Mouse (Mus musculus): ENCODE data around the gene Lsm10. TPM values are rescaled to one million over a fixed set of nuclear protein-coding genes. Genes with fewer than 3 reads are reported as not detected.

Gene Lsm10
- polyA plus RNA-seq (2015; fragmentation: Nextera tagmentation; extraction: Ambion mirVana) = 41.7 and 47.2 TPM in 2 replicates

DNA sequence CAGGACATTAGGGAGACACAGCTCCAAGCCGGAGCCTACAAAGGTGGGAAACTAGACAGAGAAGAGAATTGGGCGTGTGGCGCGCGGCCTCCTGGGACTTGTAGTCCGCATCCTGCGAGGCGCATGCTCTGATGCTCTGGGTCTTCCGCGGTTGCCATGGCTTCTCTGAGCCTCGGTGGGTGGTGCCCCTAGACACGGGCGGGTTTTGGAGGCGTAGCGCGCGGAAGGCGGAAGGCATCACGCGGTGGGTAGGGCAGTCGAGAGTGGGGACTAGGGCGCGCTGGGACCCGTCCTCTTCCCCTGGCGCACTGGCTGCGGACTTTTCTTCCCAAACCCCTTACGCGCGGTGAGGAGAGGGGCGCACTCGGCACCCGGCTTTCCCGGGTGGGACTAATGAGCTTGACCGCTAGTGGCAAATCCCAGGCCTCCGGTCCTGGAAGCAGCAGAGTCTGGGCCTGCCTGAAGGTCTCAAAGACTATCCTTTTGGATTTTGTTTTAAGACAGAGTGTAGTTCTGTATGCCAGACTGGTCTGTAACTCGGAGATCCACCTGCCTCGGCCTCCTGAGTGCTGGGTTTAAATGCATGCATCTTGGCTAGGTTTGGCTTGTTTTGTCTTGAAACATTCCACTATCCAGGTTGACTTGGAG lies at the start of gene Lsm10:
TSS of gene Lsm10 (plus strand) at position 160 of the 648 bp plus-strand sequence.
- Histone ChIP-seq H3K36me3 (ENCODE audit: control insufficient read depth, insufficient read depth) (no peaks in the 10 kb centered on the region), H3K27me3 (ENCODE audit: control insufficient read depth, insufficient read depth, low read length) (no peaks in the 10 kb centered on the region), H3K9me3 (replicated peaks; ENCODE audit: control insufficient read depth, low read length) (no peaks in the 10 kb centered on the region), H3K27ac (ENCODE audit: low read length) (peak within 1 kb of the TSS; percentile 75), H3K4me3 (ENCODE audit: low read length) (peak within 1 kb of the TSS; percentile 73), H3K9ac (ENCODE audit: low read length) (peak within 1 kb of the TSS; percentile 76), H3K4me1 (ENCODE audit: control insufficient read depth, insufficient read depth, low read length) (peaks cover 29% of the 10 kb centered on the region), H3K4me2 (ENCODE audit: low read depth, low read length) (peak within 1 kb of the TSS; percentile 53)
- WGBS = 2% methylated on average over 37 of the region's 37 CpGs
- peak; percentile 96 for ATAC-seq (replicated peaks; ENCODE audit: extremely low read depth, insufficient read depth, low FRiP score)

DNA sequence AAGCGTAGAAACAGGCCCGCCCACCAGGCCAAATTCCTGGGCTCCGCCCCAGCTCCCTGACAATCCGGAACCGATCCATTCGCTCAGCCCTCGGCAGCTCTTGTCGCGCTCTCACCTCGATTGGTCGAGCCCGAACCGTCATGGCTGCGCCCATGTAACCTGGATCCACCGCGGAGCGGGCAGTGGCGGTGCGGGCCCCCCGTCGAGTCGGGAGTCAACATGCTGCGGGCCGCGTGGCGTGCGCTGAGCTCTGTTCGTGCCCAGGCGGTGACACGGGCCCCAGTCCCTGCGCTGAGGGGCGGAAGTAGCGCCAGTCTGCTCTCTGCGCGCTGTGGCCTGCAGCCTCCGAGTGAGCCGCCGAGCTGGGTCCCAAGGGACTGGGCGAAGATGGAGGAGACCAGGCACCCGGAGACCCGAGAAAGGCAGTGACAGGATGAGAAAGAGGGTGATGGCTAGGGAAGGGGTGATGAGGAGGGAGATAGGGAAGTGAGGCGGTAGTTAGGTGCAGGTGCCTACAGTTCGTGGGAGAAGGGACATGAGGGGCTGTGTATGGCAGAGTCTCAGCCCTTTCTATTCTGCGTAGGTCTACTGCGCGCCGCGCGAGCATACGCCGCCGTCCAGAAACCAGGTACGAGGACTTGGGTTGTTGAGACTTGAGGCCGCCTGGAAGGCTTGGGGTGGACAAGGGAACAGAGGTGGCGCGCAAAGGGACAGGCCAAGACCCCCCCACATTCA lies 49.4 kb upstream of the Lsm10 start, which contains the start of gene Mrps15:
TSS of gene Mrps15 (plus strand) at position 75 of the 735 bp plus-strand sequence.
- H3K36me3 ChIP-seq (ENCODE audit: control insufficient read depth, insufficient read depth) = peaks cover 21% of the 10 kb centered on the region
- peak; percentile 92 for ATAC-seq (replicated peaks; ENCODE audit: extremely low read depth, insufficient read depth, low FRiP score)
- peak within 1 kb of the TSS; percentile 94 for H3K4me2 ChIP-seq (ENCODE audit: low read depth, low read length)
- no peaks in the 10 kb centered on the region for H3K27me3 ChIP-seq (ENCODE audit: control insufficient read depth, insufficient read depth, low read length)
- H3K27ac ChIP-seq (ENCODE audit: low read length) = peak within 1 kb of the TSS; percentile 82
- peaks cover 13% of the 10 kb centered on the region for H3K4me1 ChIP-seq (ENCODE audit: control insufficient read depth, insufficient read depth, low read length)
- no peaks in the 10 kb centered on the region for H3K9me3 ChIP-seq (replicated peaks; ENCODE audit: control insufficient read depth, low read length)
- under 1% methylated on average over 56 of the region's 56 CpGs for WGBS
- peak within 1 kb of the TSS; percentile 94 for H3K9ac ChIP-seq (ENCODE audit: low read length)
- peak within 1 kb of the TSS; percentile 93 for H3K4me3 ChIP-seq (ENCODE audit: low read length)

DNA sequence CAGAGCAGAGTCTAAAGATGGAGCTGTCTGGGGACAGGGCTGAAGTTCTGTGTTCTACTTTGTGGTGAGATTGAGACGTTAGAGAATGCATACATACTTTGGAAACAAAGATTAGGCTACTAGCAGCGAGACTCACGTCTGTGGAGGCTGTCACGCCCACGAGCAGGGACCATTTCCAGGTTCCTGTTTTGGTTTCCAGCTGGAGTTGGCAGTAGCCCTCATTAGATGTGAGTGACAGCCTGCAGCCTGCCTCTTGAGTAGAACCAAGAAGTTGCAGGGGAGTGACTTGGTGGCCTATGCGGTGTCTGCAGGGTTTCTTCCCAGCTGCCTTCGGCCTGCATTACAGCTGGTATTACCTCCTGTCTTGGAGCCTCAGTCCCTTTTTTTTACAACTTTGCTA lies 44.8 kb upstream of the Lsm10 start:
- 64% methylated on average over 7 of the region's 7 CpGs for WGBS
- peaks cover 48% of the 10 kb centered on the region for H3K36me3 ChIP-seq (ENCODE audit: control insufficient read depth, insufficient read depth)
- H3K4me1 ChIP-seq (ENCODE audit: control insufficient read depth, insufficient read depth, low read length) = peaks cover 10% of the 10 kb centered on the region
- no peak overlapping the region for H3K4me2 ChIP-seq (ENCODE audit: low read depth, low read length)
- H3K27ac ChIP-seq (ENCODE audit: low read length) = no peak overlapping the region
- no peak for ATAC-seq (replicated peaks; ENCODE audit: extremely low read depth, insufficient read depth, low FRiP score)
- no peak overlapping the region for H3K4me3 ChIP-seq (ENCODE audit: low read length)
- no peak overlapping the region for H3K9ac ChIP-seq (ENCODE audit: low read length)
- no peaks in the 10 kb centered on the region for H3K9me3 ChIP-seq (replicated peaks; ENCODE audit: control insufficient read depth, low read length)
- H3K27me3 ChIP-seq (ENCODE audit: control insufficient read depth, insufficient read depth, low read length) = no peaks in the 10 kb centered on the region

DNA sequence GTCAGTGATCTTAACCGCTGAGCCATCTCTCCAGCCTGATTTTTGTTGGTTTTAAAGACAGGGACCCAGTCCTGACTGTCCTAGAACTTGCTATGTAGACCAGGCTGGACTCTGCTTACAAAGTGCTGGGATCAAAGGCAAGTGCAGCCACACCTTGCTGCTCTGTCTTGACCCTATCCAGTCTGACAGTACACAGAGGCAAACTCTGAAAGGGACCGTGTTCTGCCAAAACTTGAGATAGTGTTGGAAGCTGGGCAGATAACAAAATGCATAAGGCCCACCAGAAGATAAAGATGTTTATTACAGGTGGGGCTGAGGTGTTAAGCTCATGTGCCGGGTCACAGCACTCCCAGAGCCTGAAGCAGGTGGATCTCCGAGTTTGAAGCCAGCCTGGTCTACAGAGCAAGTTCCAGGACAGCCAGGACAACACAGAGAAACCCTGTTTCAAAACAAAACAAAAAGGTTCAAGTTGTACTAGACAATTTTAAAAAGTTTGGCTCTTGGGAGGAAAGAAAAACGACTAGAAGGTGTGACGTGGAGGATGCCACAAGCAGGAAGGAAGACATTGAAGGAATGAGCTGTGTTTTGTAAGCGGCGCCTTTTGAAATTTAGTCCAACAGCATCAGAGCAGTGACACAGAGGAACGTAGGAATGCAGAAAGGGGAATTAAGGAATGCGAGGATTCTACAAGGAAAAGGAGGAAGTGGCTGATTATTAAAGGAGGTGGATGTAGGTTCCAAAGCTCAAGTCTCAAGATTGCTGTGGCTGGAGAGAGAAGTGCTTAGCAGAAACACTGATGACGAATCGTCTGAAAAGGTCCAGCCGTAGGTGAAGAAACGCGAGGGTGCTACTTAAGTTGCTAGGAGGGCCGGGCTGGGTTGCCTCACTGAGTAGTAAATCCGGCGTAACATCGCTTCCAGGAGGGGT lies 39.0 kb upstream of the Lsm10 start:
- WGBS = 11% methylated on average over 19 of the region's 19 CpGs
- Histone ChIP-seq H3K27me3 (ENCODE audit: control insufficient read depth, insufficient read depth, low read length) (no peaks in the 10 kb centered on the region), H3K36me3 (ENCODE audit: control insufficient read depth, insufficient read depth) (peaks cover 23% of the 10 kb centered on the region), H3K4me2 (ENCODE audit: low read depth, low read length) (peak overlapping the region; percentile 93), H3K27ac (ENCODE audit: low read length) (peak overlapping the region; percentile 51; the same call in 1 of the 2 replicates), H3K9ac (ENCODE audit: low read length) (peak overlapping the region; percentile 76), H3K4me3 (ENCODE audit: low read length) (peak overlapping the region; percentile 68), H3K4me1 (ENCODE audit: control insufficient read depth, insufficient read depth, low read length) (peaks cover 9% of the 10 kb centered on the region), H3K9me3 (replicated peaks; ENCODE audit: control insufficient read depth, low read length) (no peaks in the 10 kb centered on the region)
- no peak for ATAC-seq (replicated peaks; ENCODE audit: extremely low read depth, insufficient read depth, low FRiP score)

DNA sequence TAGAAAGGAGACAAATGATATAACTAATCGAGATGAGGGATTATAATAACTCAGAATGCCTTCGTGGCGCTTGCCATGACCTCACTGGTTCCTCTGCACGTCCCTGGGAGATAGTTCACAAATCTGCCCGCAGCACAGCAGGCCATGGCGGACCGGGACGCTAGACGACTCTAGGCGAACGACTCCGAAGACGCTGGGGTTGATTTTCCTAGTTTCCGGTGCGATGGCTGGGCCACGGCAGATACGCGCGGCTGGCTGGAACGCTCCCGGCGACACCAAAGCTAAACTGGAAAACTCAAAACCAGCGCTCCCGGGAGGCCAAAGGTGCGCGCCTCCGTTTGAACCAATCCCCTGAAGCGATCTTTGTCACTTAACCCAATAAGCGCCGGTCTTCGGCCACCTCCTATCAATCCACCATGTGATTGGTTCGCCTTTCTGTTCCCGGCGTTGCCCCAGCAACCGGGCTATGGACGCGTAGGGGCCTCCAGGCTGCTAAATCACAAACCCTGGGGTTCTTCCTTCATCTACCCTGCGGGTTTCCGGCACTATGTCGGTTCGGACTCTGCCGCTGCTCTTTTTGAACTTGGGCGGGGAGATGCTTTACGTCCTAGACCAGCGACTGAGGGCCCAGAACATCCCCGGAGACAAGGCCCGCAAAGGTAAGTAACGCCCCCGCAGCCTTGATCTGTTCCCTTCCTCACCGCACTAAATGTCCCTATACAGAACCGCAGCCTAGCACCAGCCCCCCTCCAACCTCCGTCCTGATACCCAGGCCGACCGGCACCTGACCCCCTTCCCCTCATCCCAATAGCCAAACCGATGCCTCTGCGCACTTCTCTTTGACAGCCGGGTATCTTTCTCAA lies 38.1 kb upstream of the Lsm10 start, which contains the start of gene Oscp1:
TSS of gene Oscp1 (plus strand) at position 432 of the 863 bp plus-strand sequence.
- 1% methylated on average over 57 of the region's 57 CpGs for WGBS
- Histone ChIP-seq H3K4me2 (ENCODE audit: low read depth, low read length) (peak within 1 kb of the TSS; percentile 93), H3K27ac (ENCODE audit: low read length) (peak within 1 kb of the TSS; percentile 51; the same call in 1 of the 2 replicates), H3K27me3 (ENCODE audit: control insufficient read depth, insufficient read depth, low read length) (no peaks in the 10 kb centered on the region), H3K9me3 (replicated peaks; ENCODE audit: control insufficient read depth, low read length) (no peaks in the 10 kb centered on the region), H3K36me3 (ENCODE audit: control insufficient read depth, insufficient read depth) (peaks cover 21% of the 10 kb centered on the region), H3K4me1 (ENCODE audit: control insufficient read depth, insufficient read depth, low read length) (peaks cover 9% of the 10 kb centered on the region), H3K9ac (ENCODE audit: low read length) (peak within 1 kb of the TSS; percentile 76), H3K4me3 (ENCODE audit: low read length) (peak within 1 kb of the TSS; percentile 68)
- peak; percentile 94 for ATAC-seq (replicated peaks; ENCODE audit: extremely low read depth, insufficient read depth, low FRiP score)

DNA sequence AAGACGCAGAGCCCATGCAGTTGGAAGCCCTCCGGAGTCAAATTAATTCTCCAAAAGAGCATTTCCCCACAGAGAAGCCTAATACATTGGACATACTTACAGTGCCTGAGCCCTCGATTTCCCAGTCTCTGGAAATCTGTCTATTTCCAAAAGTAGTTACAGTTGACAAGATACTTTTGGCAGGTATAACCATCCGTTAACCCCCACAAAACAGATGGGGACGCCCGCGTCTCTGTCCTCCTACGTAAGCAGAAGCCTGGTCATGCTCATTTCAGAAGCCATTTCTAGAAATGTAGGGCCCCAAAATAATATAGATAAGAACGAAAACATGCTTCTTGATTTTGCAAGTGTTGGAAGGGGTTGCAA lies 37.4 kb upstream of the Lsm10 start:
- Histone ChIP-seq H3K4me2 (ENCODE audit: low read depth, low read length) (peak overlapping the region; percentile 93), H3K27ac (ENCODE audit: low read length) (no peak overlapping the region), H3K4me1 (ENCODE audit: control insufficient read depth, insufficient read depth, low read length) (peaks cover 9% of the 10 kb centered on the region), H3K27me3 (ENCODE audit: control insufficient read depth, insufficient read depth, low read length) (no peaks in the 10 kb centered on the region), H3K9ac (ENCODE audit: low read length) (peak overlapping the region; percentile 76), H3K9me3 (replicated peaks; ENCODE audit: control insufficient read depth, low read length) (no peaks in the 10 kb centered on the region), H3K36me3 (ENCODE audit: control insufficient read depth, insufficient read depth) (peaks cover 15% of the 10 kb centered on the region), H3K4me3 (ENCODE audit: low read length) (peak overlapping the region; percentile 68)
- no peak for ATAC-seq (replicated peaks; ENCODE audit: extremely low read depth, insufficient read depth, low FRiP score)
- 41% methylated on average over 9 of the region's 9 CpGs for WGBS

DNA sequence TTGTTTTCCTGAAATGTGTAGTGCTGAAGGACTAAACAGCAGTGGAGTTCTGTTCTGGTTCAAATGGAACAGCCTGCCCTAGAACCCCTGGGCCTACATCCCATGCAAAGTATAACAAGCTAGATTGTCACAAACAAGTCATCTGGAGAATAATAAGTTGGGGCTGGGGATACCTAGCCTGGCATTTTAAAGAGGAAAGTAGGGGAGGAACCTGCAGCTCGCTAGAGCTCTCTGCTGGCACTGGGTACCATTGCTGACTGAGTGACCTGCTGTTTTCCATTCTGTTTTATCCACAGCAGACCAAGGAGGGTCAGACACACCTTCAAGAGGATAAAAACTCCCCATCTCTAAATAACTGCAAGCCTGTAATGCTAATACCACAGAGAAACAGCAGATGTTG lies 33.6 kb upstream of the Lsm10 start:
- Histone ChIP-seq H3K4me2 (ENCODE audit: low read depth, low read length) (no peak overlapping the region), H3K36me3 (ENCODE audit: control insufficient read depth, insufficient read depth) (no peaks in the 10 kb centered on the region), H3K9ac (ENCODE audit: low read length) (no peak overlapping the region), H3K4me3 (ENCODE audit: low read length) (no peak overlapping the region), H3K9me3 (replicated peaks; ENCODE audit: control insufficient read depth, low read length) (no peaks in the 10 kb centered on the region), H3K27me3 (ENCODE audit: control insufficient read depth, insufficient read depth, low read length) (no peaks in the 10 kb centered on the region), H3K27ac (ENCODE audit: low read length) (no peak overlapping the region), H3K4me1 (ENCODE audit: control insufficient read depth, insufficient read depth, low read length) (peaks cover 4% of the 10 kb centered on the region)
- WGBS = 61% methylated on average over 1 of the region's 1 CpGs
- no peak for ATAC-seq (replicated peaks; ENCODE audit: extremely low read depth, insufficient read depth, low FRiP score)

DNA sequence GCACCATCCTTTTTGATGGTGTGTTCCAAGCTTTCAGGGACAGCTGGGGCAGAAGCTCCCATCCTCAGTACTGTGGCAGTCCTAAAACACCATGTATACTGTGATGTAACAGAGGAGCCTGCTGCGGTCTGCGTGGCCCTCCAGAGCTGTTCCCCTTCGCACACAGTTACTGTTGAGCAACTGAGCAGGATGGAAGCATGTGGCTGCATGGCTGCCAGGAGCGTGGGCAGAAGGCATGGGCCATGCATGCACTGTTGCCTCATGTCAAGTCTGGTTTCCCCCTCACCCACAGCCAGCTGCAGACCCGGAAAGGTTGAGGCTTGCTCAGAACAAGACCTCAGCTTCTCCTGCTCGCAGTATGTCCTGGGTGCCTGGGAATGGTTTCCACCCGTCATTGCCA lies 31.2 kb upstream of the Lsm10 start:
- Histone ChIP-seq H3K36me3 (ENCODE audit: control insufficient read depth, insufficient read depth) (no peaks in the 10 kb centered on the region), H3K27me3 (ENCODE audit: control insufficient read depth, insufficient read depth, low read length) (no peaks in the 10 kb centered on the region), H3K27ac (ENCODE audit: low read length) (no peak overlapping the region), H3K4me3 (ENCODE audit: low read length) (no peak overlapping the region), H3K4me2 (ENCODE audit: low read depth, low read length) (no peak overlapping the region), H3K9ac (ENCODE audit: low read length) (no peak overlapping the region), H3K9me3 (replicated peaks; ENCODE audit: control insufficient read depth, low read length) (no peaks in the 10 kb centered on the region), H3K4me1 (ENCODE audit: control insufficient read depth, insufficient read depth, low read length) (peaks cover 4% of the 10 kb centered on the region; the same call in 1 of the 2 replicates)
- ATAC-seq (replicated peaks; ENCODE audit: extremely low read depth, insufficient read depth, low FRiP score) = no peak
- WGBS = 85% methylated on average over 7 of the region's 7 CpGs
